ENCODE assay signal across 26 mouse cellular contexts in the genomic region with DNA sequence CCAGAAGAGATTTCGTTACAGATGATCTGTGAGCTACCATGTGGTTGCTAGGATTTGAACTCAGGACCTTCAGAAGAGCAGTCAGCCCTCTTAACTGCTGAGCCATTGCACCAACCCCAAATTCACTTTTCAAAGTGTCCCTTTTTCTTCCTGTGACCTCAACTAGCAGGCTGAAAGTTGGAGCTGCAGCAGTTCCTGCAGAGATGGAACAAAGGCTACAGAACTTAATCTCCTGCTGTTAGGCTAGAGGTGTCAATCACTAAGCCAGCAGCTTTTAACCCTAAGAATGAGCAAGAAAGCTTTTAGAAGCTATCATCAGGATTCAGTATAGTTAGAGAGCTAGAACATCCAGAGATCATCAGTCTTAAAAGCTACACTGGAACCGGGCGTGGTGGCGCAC. TPM values are rescaled to one million over a fixed set of nuclear protein-coding genes. Genes with fewer than 3 reads are reported as not detected.
DNase-seq lines count a peak whose midpoint lies in the region.
"Had no signal": no experiment of that assay in that cellular context is flagged by ENCODE, and none has a peak within 500 bp of the region (broad histone marks: within the 10 kb centered on the region; RNA-seq: fewer than 3 reads in every experiment).

No protein-coding gene starts in this region.

- H3K27me3 ChIP-seq in heart, embryonic 10.5 days (ENCODE audit: insufficient read depth, poor library complexity, severe bottlenecking), result no peaks in the 10 kb centered on the region
- H3K27me3 ChIP-seq: CH12.LX; embryonic facial prominence, embryonic 12.5 days; forebrain, embryonic 13.5 days; forebrain, embryonic 15.5 days; Patski had no signal

- H3K9me3 ChIP-seq in heart, embryonic 10.5 days, result no peaks in the 10 kb centered on the region
- H3K9me3 ChIP-seq: embryonic facial prominence, embryonic 12.5 days; forebrain, embryonic 13.5 days; forebrain, embryonic 15.5 days; G1E had no signal

- no peaks in the 10 kb centered on the region for H3K36me3 ChIP-seq in heart, embryonic 10.5 days
- H3K36me3 ChIP-seq: embryonic facial prominence, embryonic 10.5 days; embryonic facial prominence, embryonic 12.5 days; forebrain, embryonic 15.5 days; G1E had no signal

- H3K4me1 ChIP-seq in heart, embryonic 10.5 days, result no peaks in the 10 kb centered on the region
- H3K4me1 ChIP-seq: embryonic facial prominence, embryonic 10.5 days; embryonic facial prominence, embryonic 12.5 days; forebrain, embryonic 13.5 days; forebrain, embryonic 15.5 days had no signal

- WGBS in heart, embryonic 10.5 days, result 91% methylated on average over 4 of the region's 4 CpGs

- no peak overlapping the region for H3K27ac ChIP-seq in heart, embryonic 10.5 days
- H3K27ac ChIP-seq: embryonic facial prominence, embryonic 10.5 days; embryonic facial prominence, embryonic 12.5 days; forebrain, embryonic 13.5 days; forebrain, embryonic 15.5 days had no signal

- peak; percentile 11 for DNase-seq in heart, adult 11 months
- DNase-seq in heart, embryonic 10.5 days (ENCODE audit: low spot score), result no peak
- peak; percentile 87 for DNase-seq in R1 (ENCODE audit: low read depth, low spot score)
- DNase-seq in kidney, postnatal 14 days, result no peak
- no peak for DNase-seq in adrenal gland, postnatal 4 days (ENCODE audit: low spot score in 2 of 2)
- DNase-seq: adrenal gland, adult 8-10 months; adrenal gland, postnatal 14 days; B cell, adult 2 months; cerebellum, adult 11-12 months; cerebellum, adult 2 months; cerebellum, adult 9-10 months; cerebellum, postnatal 10 days; cerebellum, postnatal 25 days; forebrain, postnatal 0 days had no signal

- H3K4me3 ChIP-seq in heart, embryonic 10.5 days, result no peak overlapping the region
- H3K4me3 ChIP-seq: embryonic facial prominence, embryonic 10.5 days; embryonic facial prominence, embryonic 12.5 days; forebrain, embryonic 13.5 days; forebrain, embryonic 15.5 days had no signal

RNA-seq across cellular contexts. Expression of a gene that starts 24.3 kb away (rescaled TPM):
- polyA plus RNA-seq in heart, embryonic 10.5 days (2016; fragmentation: Nextera tagmentation; extraction: Ambion mirVana), result 33.6 and 36.7 TPM in 2 replicates
- 10 to 100 TPM; 46.5 to 48.2 TPM for total RNA-seq in adrenal gland, postnatal 4 days (2021)

RNA-seq across cellular contexts. Expression of a gene that starts 54.3 kb away (rescaled TPM):
- polyA plus RNA-seq in heart, embryonic 10.5 days (2016; fragmentation: Nextera tagmentation; extraction: Ambion mirVana), result not detected in 2 replicates
- total RNA-seq in adrenal gland, postnatal 4 days (2021), result not detected
- total RNA-seq: adrenal gland, adult 18-20 months; adrenal gland, adult 8-10 months; forebrain, postnatal 0 days had no signal
- polyA plus RNA-seq: activated CD4-positive, CD25-positive, alpha-beta regulatory T cell, adult 4 months; CD4-positive, CD25-positive, alpha-beta regulatory T cell, adult 4 months; cerebellum, adult 2 months; cortical plate, adult 2 months; embryonic facial prominence, embryonic 10.5 days; embryonic facial prominence, embryonic 12.5 days; forebrain, embryonic 11.5 days; forebrain, embryonic 13.5 days; forebrain, embryonic 15.5 days; forebrain, postnatal 0 days; G1E; Patski had no signal

Comparison
In these comparisons a context has a peak if more than half of its experiments do, and no peak if none do; other contexts are left out.
1. DNase-seq: peak in heart, adult 11 months (single experiment) and R1 (single experiment); none in heart, embryonic 10.5 days (single experiment), kidney, postnatal 14 days (single experiment) and adrenal gland, postnatal 4 days (0 of 2).